Mouse (Mus musculus) stomach, postnatal 0 days (tissue): ENCODE measurements around the gene Lrrc49.

Experiments used
- CTCF ChIP-seq: IDR thresholded peaks from 2 replicates; pipeline ENCODE4 v1.5.1; 2016; ENCODE audit warnings: antibody characterized with exemption, low read depth, mild to moderate bottlenecking, moderate library complexity
- EP300 ChIP-seq: optimal IDR thresholded peaks from 2 replicates; pipeline ENCODE3; 2016; ENCODE audit warnings: antibody characterized with exemption

DNA sequence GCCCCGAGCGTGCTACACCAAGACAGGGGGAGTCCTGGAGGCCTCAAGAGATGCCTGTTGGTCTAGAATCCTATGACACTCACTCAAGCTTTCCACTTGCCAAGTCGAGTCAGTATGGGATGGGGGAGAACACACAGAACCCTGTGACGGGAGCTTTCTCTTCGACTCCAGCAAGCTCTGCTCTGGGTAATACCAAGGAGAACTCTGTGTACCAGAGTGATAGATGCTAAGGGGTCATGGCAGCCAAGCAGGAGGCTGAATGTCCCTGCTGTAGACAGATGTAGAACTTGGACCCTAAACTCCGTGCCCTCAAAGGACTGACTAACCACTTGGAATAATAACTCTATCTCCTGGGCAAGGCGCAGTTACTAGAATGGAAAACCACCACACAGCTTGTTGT is 37.0 kb upstream of the Lrrc49 start:
- no peak for TF ChIP-seq EP300
- TF ChIP-seq CTCF = no peak
